Mouse (Mus musculus) ovary, postnatal 36 days (tissue): Measurements from ENCODE around the gene Pik3ap1.
A peak's percentile ranks its signal among the peaks of the same experiment; 100 is the strongest.
"Not testable (repeated sequence)": the region's sequence is repeated elsewhere in the genome, so short reads cannot be mapped to it uniquely, and the experiment has no call there.

Source experiments
- DNase-seq: peaks from one replicate; pipeline ENCODE4 v3.0.0; 2022; ENCODE audit warnings: low spot score, mixed read lengths

Gene Pik3ap1

DNA sequence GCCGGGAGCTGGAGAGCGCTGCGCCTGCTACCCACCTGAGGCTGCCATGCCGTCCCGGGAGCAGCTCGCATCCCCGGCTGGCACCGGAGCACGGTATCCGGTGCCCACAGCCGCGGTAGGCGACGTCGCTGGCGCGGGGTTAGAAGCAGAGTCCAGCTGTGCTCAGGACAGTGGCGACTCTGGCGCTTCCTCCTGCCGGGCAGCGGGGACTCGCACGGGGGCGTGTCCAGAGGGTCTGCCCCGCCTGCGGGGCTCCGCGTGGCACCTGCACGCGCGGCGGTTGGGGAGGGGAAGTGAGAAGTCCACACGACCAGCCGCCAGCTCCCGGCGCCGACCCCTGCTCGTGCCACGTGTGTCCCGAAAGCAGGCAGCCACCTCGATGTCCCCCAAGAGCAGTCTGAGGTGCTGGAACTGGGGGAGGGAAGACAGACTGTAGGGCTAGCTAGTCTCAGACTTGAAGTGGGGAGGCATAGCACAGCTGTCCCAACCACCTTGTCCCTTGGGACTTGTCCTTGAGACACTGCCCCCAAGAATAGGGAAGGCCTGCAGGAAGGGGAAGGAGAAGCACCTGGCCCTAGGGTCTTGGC is at the start of gene Pik3ap1:
Gene Pik3ap1, minus strand, starts transcription at position 181 of the 587 bp plus-strand sequence.
- peak; percentile 54 for DNase-seq

DNA sequence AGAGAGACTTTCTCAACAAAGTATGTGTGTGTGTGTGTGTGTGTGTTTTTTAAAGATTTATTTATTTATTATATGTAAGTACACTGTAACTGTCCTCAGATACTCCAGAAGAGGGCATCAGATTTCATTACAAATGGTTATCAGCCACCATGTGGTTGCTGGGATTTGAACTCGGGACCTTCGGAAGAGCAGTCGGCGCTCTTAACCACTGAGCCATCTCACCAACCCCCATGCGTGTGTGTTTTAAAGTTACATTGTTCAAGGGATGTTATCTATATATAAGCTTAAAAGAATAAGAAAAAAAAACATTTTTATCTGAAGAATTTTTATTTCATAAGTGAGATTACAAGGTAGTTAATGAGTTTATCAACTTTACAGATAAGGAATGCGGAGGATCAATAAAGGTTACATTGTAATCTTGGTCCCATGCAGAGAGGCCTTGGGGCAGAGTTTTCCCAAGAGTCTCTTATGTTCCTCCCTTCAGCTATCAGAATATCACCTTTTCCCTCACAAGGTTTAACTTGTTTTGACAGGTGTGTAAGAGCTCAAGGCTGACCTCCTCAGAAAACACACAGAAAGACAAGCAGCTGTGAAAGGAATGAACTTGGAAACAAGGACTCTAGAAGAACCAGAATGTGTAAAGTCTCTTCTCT is 46.7 kb upstream of the Pik3ap1 start:
- DNase-seq, result not testable (repeated sequence)

DNA sequence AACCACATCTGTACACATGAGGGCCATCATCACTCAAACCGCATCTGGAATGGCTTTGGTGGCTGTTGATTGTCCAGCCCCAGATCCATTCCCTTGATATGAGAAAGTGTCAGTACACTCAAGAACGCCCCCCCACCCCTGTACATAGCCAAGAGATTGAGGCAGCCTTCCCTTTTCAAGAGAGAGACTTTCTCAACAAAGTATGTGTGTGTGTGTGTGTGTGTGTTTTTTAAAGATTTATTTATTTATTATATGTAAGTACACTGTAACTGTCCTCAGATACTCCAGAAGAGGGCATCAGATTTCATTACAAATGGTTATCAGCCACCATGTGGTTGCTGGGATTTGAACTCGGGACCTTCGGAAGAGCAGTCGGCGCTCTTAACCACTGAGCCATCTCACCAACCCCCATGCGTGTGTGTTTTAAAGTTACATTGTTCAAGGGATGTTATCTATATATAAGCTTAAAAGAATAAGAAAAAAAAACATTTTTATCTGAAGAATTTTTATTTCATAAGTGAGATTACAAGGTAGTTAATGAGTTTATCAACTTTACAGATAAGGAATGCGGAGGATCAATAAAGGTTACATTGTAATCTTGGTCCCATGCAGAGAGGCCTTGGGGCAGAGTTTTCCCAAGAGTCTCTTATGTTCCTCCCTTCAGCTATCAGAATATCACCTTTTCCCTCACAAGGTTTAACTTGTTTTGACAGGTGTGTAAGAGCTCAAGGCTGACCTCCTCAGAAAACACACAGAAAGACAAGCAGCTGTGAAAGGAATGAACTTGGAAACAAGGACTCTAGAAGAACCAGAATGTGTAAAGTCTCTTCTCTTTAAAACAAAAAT is 41.2 kb upstream of the Pik3ap1 start:
- not testable (repeated sequence) for DNase-seq

DNA sequence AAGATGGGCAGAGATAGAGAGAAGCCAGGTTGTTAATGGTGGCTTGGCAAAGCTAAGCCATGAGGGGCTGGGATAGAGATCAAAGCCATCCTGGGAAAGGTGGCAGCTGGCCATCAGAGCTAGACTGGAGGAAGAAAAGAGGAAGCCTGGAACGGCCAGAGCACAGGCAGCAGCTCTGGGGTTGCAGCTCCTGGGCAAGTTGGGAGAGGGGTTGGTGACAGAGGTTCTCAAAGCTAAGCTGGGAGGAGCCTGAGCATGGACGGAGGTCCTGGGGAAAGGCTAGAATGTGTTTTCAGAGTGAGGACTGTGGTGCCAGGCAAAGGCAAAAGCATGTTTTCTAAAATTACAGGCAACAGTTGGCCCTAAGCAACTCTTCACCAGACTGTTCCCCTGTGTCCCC is 36.4 kb upstream of the Pik3ap1 start:
- DNase-seq, result no peak

DNA sequence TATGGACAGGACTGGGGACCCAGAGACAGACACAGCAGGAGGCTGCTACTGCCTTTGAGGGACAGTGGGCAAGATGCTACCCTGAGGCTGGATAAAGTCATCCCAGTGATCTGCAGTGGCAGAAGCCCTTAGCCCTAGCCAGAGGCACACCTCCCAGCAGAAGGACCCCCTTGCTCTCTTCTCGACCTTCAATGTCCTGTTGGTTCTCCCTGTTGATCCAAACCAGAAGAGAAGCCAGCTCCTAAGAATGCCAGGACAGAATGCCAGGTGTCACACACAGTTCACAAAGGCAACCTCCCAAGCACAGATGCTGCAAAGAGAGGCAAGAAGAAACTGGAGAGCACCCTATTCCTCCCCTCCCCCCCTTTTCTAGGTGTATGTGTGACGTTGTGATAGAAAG is 33.9 kb upstream of the Pik3ap1 start:
- DNase-seq, result no peak

DNA sequence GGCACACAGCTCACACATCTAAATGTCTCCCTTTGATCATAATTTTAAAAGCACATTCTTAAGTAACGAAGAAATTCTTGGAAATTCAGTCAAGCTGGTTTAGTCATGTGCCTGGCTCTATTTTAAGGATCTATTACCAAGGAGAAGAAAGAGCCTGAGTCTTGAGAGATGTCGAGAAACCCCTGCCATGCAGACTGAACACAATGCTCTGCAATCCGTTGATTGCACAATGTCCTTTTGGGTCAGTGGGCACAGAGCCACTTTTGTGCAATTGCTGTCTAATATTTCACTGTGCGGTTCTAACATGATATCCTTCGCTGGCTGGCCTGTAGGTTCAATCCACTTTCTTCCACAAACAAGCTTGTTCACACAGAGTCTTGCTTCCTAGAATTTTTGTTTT is 33.1 kb upstream of the Pik3ap1 start:
- no peak for DNase-seq

DNA sequence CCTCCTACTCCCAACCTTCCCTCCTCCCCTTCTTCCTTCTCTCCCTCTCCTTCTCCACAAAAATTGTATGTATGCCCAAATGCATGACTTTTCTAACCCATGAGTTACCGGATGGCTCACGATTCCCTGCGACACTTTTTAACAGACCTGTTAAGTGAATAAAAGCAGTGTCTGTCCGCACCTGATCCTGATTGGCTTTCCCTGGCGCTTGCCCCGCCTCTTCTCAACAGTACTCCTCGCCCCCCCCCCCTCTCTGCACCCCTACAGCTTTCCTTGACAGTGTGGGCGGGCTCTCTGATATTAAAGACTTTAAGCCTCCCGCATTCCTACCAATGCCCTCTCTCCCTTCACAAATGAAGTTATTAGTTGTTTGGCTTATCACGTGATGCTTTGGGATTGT is 31.3 kb upstream of the Pik3ap1 start:
- DNase-seq, result no peak

GRCm38 (mm10) chr19:41402603-41403002 is 17.7 kb upstream of the Pik3ap1 start:
- no peak for DNase-seq

GRCm38 (mm10) chr19:41390856-41391255 is 6.0 kb upstream of the Pik3ap1 start:
- no peak for DNase-seq

DNA sequence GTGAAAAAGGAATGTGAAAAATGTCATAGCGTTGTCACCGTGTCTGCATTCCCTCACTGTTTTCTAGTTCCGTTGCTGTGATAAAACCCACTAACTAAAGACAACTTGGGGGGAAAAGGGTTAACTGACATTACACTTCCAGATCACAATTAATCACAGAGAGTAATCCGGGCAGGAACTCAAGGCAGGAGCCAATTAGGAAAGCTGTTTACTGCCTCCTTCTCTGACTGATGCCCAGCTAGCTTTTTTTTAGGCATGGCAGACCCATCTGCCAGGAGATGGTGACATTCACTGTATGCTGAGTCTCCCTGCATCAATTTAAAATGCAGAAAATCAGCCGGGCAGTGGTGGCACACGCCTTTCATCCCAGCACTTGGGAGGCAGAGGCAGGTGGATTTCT is 4.4 kb upstream of the Pik3ap1 start:
- no peak for DNase-seq

DNA sequence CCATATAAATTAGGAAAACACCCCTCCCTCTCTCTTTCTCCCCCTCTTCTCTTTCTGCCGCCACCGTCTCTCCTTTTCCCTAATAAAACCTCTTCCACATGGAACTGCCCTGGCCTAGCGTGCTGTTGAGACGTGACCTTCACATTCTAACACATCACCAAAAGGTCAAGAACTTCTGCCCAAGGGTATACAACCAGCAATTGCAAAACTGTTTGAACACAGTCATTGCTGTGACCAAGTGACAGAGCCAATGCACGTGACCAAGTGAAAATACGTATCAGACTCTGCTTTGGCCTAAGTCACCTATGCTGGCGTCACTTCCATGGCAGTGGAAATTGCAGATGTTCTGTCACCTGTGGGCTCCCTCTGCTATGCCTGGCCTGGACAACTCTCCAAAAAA is 3.3 kb upstream of the Pik3ap1 start:
- no peak for DNase-seq

DNA sequence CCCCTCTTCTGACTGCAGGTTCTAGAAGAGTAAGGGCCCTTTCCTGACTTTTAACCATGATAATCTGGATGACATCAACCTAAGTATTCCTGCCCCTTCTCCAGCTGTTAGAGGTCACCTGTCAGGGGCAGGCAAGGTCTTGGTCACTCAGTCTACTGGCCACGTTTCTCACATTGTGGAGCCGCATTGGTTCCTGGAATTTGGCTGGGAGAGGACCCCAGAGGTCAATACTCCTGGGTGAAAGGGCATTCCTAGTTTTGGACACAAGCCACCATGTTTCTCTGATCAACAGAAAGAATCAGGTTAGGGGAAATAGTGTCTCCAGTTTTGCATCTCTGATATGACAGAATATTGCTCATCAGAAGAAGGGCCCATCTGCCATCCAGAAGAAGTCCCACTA is 2.4 kb upstream of the Pik3ap1 start:
- DNase-seq, result no peak

GRCm38 (mm10) chr19:41384406-41384851 is 473 bp downstream of the Pik3ap1 start:
- no peak for DNase-seq

- DNase-seq, result no peak
Measured at GRCm38 (mm10) chr19:41382391-41382978, 2.4 kb downstream of the Pik3ap1 start.

DNA sequence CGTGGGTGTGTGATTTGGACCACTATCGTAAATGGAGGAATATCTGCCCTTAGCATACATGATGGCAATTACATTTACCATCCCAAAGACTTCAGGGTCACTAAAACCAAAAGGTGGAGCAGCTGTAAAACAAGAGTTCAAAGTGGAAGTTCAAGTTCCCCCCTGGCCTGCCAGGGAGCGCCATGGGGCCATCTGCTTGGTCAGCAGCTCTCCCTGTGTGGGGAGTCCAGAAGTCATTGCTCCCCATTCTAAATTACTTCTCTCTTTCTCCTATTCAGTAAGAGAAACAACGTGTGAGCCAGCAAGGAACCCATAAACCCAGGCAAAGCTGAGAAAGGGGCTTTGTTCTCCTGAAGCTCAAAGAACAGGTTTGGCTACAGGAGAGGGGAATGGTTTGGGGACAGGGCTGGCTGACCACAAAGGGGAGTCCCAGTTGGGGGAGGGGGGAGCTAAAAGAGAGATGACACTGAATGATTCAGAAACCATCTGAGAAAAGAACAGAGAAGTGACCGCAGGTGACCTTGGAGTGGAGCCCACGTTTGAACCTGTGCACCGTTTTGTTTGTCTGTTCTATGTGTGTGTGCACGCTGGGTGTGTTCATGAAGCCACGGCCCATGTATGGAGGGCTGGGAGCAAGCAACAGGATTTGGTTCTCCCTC is 3.2 kb downstream of the Pik3ap1 start:
- no peak for DNase-seq

DNA sequence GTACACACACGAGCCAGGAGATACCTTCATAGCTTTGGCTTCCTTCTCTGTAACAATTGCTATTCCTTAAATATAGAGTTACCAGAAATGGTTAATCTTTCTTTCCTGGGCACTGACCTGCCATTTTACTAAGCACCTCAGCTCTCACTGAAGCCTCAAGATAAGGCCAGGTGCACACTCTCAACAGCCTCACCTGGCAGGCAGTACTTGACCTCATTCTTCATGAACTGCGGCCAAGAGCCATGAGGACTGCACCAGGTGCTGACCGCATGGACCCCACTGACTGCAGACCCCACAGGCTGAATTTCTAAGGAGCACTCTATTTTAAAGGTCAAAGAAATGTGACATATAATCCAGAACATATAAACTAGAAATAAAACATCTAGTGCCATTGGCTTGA is 5.7 kb downstream of the Pik3ap1 start:
- no peak for DNase-seq

DNA sequence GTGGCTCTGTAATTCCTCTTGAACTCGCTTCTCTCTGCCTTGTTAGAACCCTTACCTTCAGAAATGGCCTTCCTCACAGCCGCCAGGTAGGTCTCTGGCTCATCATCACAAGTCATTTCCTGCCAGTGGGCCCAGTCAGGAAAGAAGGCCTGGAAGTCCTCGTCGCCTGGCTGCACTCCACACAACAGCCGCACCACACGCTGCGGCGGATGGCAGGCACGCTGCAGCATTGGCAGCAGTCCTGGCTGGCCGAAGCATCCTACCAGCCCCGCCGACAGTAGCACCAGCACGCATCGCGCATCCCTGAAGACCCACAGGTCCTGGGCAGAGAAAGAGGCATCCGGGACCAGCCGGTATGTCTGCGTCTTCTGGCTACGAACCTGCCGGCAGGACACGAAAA is 9.1 kb downstream of the Pik3ap1 start:
- no peak for DNase-seq

DNA sequence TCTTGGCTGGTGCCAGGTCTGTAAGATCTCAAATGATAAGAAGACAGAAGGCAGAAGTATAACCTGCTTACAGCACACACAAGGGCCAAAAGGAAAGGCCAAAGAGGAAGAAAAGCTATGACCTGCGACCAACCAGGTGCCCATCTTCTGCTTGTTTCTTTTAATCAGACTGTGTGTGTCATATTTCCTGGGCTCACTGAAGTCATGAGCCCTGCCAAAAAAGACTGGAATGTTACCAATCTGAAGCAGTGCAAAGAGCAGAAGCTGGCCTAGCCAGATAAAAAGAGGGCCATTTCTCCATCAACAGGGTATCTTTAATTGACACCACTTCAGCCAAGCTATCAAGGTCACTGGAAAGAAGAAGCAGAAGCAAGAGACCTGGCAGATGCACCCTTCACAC is 9.8 kb downstream of the Pik3ap1 start:
- DNase-seq, result no peak

DNA sequence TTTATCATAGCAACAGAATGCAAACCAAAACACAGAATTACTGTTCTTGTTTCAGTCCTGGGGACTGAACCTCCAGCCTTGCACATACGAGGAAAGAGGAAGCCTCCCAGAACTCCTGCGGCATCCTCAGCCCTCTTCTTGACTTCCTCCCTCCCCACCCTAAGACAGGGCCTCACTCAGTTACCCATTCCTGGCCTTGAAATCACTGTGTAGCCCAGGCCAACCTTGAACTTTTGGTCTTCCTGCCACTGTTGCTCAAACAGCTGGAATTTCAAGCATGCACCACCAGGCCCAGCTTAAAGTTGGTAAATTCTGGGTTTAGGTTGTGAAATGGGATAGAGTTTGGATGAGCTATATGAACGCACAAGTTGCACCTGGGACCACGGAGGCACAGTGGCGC is 10.2 kb downstream of the Pik3ap1 start:
- DNase-seq, result no peak

- no peak for DNase-seq
Measured at GRCm38 (mm10) chr19:41372322-41372721, 12.6 kb downstream of the Pik3ap1 start.

- no peak for DNase-seq
Measured at GRCm38 (mm10) chr19:41371373-41371772, 13.5 kb downstream of the Pik3ap1 start.
